Mouse (Mus musculus) kidney, embryonic 15.5 days (tissue): Measurements from ENCODE around the gene Strn3. TPM values are rescaled to one million over a fixed set of nuclear protein-coding genes. Genes with fewer than 3 reads are reported as not detected.
"Not testable (repeated sequence)": the region's sequence is repeated elsewhere in the genome, so short reads cannot be mapped to it uniquely, and the experiment has no call there.

Source experiments
- ATAC-seq: fragments of 200-750 bp; cut with Nextera tagmentation; replicated peaks from 2 replicates; pipeline ENCODE4 v1.8.0; 2017; ENCODE audit warnings: moderate TSS enrichment; ENCODE audit not compliant: low FRiP score
- H3K27ac ChIP-seq: fragments of 300-500 bp; sonication (generic); 2 replicates; pipeline ENCODE4 v1.5.1; 2015; ENCODE audit warnings: mild to moderate bottlenecking, inconsistent platforms
- H3K27me3 ChIP-seq: fragments of 300-500 bp; sonication (generic); 2 replicates; pipeline ENCODE4 v1.6.1; 2015; ENCODE audit warnings: inconsistent platforms
- H3K36me3 ChIP-seq: fragments of 300-500 bp; sonication (generic); 2 replicates; pipeline ENCODE4 v1.6.1; 2015; ENCODE audit warnings: inconsistent platforms
- H3K4me1 ChIP-seq: fragments of 300-500 bp; sonication (generic); 2 replicates; pipeline ENCODE4 v1.6.1; 2015; ENCODE audit warnings: inconsistent platforms
- H3K4me2 ChIP-seq: fragments of 300-500 bp; sonication (generic); 2 replicates; pipeline ENCODE4 v1.6.1; 2015; ENCODE audit warnings: moderate library complexity, mild to moderate bottlenecking, inconsistent platforms
- H3K4me3 ChIP-seq: fragments of 300-500 bp; sonication (generic); replicated peaks from 2 replicates; pipeline ENCODE4 v1.5.1; 2015; ENCODE audit warnings: mild to moderate bottlenecking, inconsistent platforms
- H3K9ac ChIP-seq: fragments of 300-500 bp; sonication (generic); 2 replicates; pipeline ENCODE4 v1.6.1; 2015; ENCODE audit warnings: mild to moderate bottlenecking, inconsistent platforms
- H3K9me3 ChIP-seq: fragments of 300-500 bp; sonication (generic); replicated peaks from 2 replicates; pipeline ENCODE4 v1.6.1; 2016; ENCODE audit warnings: inconsistent platforms
- WGBS: fragments of 180-500 bp; shearing (Covaris S2); methylation state at CpG from one replicate; pipeline ENCODE4 v1.1.7; 2015; ENCODE audit warnings: mixed read lengths; 5-methylcytosine and 5-hydroxymethylcytosine counted together
- polyA plus RNA-seq: library from polyadenylated mRNA; unstranded; fragments of >200 nt; fragmentation: Nextera tagmentation; extraction: Ambion mirVana; gene quantifications from 2 replicates; pipeline ENCODE4 v1.2.1, GENCODE M21; 2015

The Strn3 gene
- polyA plus RNA-seq, 1 experiment from 2014 or later, result 45.5 TPM

GRCm38 (mm10) chr12:51708941-51709686 lies 17.4 kb upstream of the Strn3 start:
- peak; percentile 49; the same call in 1 of the 2 replicates for ATAC-seq
- 53% methylated on average over 14 of the region's 14 CpGs for WGBS
- H3K9ac ChIP-seq, result no peak overlapping the region

DNA sequence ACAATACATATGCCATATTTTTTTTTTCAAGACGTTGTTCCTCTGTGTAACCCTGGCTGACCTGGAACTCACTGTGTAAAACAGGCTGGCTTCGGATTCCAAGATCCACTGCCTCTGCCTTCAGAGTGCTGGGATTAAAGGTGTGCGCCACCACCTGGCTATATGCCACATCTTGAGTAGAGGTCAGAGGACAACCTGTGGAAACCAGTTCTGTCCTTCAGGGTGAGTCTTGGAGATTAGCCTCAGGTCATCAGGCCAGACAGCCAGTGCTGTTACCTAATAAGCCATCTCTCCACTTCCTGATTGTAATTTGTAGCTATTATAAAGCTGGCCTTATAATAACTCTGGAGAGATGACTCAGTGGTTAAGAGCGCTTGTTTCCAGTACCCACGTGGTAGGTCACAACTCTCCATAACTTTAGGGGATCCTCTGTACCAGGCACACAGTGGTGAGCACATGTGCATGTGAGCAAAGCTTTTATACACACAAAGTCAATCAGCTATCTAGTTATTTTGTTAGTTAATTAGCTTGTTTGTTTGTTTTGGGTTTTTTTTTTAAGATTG lies 15.1 kb upstream of the Strn3 start:
- Histone ChIP-seq H3K9me3 (no peaks in the 10 kb centered on the region), H3K4me3 (no peak overlapping the region), H3K27ac (no peak overlapping the region), H3K4me2 (no peak overlapping the region), H3K9ac (no peak overlapping the region), H3K27me3 (no peaks in the 10 kb centered on the region), H3K36me3 (no peaks in the 10 kb centered on the region), H3K4me1 (peaks cover 25% of the 10 kb centered on the region)
- no peak for ATAC-seq
- 76% methylated on average over 5 of the region's 5 CpGs for WGBS

More at GRCm38 (mm10) chr12:51708941-51709686, 17.4 kb upstream of the Strn3 start:
- peaks cover 20% of the 10 kb centered on the region for H3K4me1 ChIP-seq
- no peaks in the 10 kb centered on the region for H3K27me3 ChIP-seq
- peak overlapping the region; percentile 68 for H3K27ac ChIP-seq
- no peaks in the 10 kb centered on the region for H3K9me3 ChIP-seq
- no peak overlapping the region for H3K4me3 ChIP-seq
- H3K4me2 ChIP-seq, result peak overlapping the region; percentile 14; the same call in 1 of the 2 replicates
- no peaks in the 10 kb centered on the region for H3K36me3 ChIP-seq

- H3K4me1 ChIP-seq, result peaks cover 25% of the 10 kb centered on the region
- ATAC-seq, result no peak
- H3K27me3 ChIP-seq, result no peaks in the 10 kb centered on the region
- H3K4me3 ChIP-seq, result no peak overlapping the region
- H3K4me2 ChIP-seq, result no peak overlapping the region
- no peak overlapping the region for H3K9ac ChIP-seq
- no peaks in the 10 kb centered on the region for H3K36me3 ChIP-seq
- no peak overlapping the region for H3K27ac ChIP-seq
- no peaks in the 10 kb centered on the region for H3K9me3 ChIP-seq
- WGBS, result 71% methylated on average over 12 of the region's 12 CpGs
Measured at GRCm38 (mm10) chr12:51705778-51706177, 14.1 kb upstream of the Strn3 start.

- ATAC-seq, result no peak
- no peak overlapping the region for H3K9ac ChIP-seq
- H3K9me3 ChIP-seq, result no peaks in the 10 kb centered on the region
- no peaks in the 10 kb centered on the region for H3K36me3 ChIP-seq
- no peak overlapping the region for H3K4me2 ChIP-seq
- no peak overlapping the region for H3K27ac ChIP-seq
- 66% methylated on average over 7 of the region's 7 CpGs for WGBS
- H3K27me3 ChIP-seq, result no peaks in the 10 kb centered on the region
- peaks cover 16% of the 10 kb centered on the region for H3K4me1 ChIP-seq
- no peak overlapping the region for H3K4me3 ChIP-seq
Measured at GRCm38 (mm10) chr12:51704572-51704971, 12.9 kb upstream of the Strn3 start.

- Histone ChIP-seq H3K9ac (no peak overlapping the region), H3K36me3 (no peaks in the 10 kb centered on the region), H3K27me3 (no peaks in the 10 kb centered on the region), H3K4me2 (no peak overlapping the region), H3K9me3 (no peaks in the 10 kb centered on the region), H3K27ac (no peak overlapping the region), H3K4me1 (peaks cover 12% of the 10 kb centered on the region), H3K4me3 (no peak overlapping the region)
- WGBS, result 33% methylated on average over 1 of the region's 1 CpGs
- peak; percentile 69 for ATAC-seq
Measured at GRCm38 (mm10) chr12:51703859-51704258, 12.2 kb upstream of the Strn3 start.

DNA sequence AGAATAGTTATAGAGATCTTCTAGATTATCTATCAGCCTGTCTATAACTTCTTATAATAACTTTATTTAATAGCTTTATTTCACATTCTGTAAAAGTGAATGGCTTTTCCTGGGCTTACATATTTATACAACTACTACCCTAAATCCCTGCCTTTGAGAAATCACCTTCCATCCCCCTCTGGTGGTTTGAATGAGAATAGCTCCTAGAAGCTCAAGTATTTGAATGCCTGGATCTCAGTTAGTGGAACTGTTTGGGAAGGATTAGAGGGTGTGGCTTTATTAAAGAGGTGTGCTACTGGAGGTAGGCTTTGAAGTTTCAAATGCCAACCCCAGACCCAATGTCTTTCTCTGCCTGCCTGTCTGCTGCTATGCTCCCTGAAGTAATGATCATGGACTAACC lies 10.0 kb upstream of the Strn3 start:
- Histone ChIP-seq H3K4me2 (no peak overlapping the region), H3K27me3 (no peaks in the 10 kb centered on the region), H3K27ac (no peak overlapping the region), H3K9me3 (no peaks in the 10 kb centered on the region), H3K4me1 (peaks cover 10% of the 10 kb centered on the region), H3K36me3 (no peaks in the 10 kb centered on the region), H3K4me3 (no peak overlapping the region), H3K9ac (no peak overlapping the region)
- ATAC-seq, result no peak

DNA sequence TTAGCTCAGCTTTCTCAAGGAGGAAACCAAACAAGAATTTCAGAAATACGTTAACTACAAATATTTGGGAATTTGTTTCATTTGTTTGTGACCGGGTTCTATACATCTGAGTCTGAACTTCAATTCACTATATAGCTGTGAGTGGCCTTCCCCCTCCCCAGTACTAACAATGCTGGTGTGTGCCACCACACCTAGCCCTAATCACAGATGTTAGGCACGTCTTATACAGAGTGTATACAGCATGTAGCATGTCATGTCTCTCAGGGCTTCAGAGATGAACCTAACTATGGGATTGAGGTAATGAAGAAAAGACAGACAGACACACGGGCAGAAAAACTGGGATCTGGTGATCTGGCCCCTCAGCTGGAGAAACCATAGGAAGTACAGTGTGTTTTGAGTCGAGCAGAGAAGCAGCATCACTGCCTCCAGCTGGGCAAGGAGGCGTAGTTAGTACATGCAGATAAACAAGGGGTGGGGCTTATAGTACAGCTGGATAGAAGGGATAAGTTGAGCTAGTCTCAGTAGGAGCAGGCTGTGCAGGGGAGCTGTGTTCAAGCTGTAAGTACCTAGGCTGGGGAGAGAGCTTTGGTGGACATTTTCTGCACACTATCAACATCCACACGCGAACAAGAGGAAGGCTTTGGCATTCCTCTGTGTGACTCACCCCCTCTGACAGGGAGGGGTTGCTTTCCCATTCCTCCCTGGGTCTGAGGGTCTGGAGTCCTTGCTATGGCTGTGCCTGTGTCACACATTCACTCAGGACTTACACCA lies 8.1 kb upstream of the Strn3 start:
- peaks cover 10% of the 10 kb centered on the region for H3K4me1 ChIP-seq
- no peaks in the 10 kb centered on the region for H3K27me3 ChIP-seq
- peak overlapping the region; percentile 16; the same call in 1 of the 2 replicates for H3K27ac ChIP-seq
- no peak overlapping the region for H3K4me3 ChIP-seq
- H3K36me3 ChIP-seq, result no peaks in the 10 kb centered on the region
- H3K4me2 ChIP-seq, result no peak overlapping the region
- no peak overlapping the region for H3K9ac ChIP-seq
- peak; percentile 75 for ATAC-seq
- 59% methylated on average over 8 of the region's 8 CpGs for WGBS
- no peaks in the 10 kb centered on the region for H3K9me3 ChIP-seq

DNA sequence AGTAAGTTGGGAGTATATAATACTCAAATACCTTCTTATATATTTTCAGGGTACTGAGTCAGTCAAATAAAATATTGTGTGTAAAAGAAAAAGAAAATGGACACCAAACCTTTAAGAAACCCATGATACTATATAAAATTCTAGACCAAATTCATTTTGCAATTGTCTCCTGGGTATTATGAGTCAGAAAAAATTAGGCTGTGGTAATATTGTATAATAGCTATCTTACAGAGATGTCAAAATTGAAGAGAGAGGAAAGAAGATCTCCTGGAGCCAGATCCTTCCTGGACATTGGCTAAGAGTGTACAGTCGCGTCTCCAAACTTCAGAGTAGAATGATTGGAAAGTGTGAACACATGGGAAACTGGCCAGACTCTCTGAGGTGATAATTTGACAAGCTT lies 4.5 kb upstream of the Strn3 start:
- Histone ChIP-seq H3K4me2 (no peak overlapping the region), H3K4me3 (no peak overlapping the region), H3K9me3 (no peaks in the 10 kb centered on the region), H3K9ac (no peak overlapping the region), H3K4me1 (peaks cover 11% of the 10 kb centered on the region), H3K27me3 (no peaks in the 10 kb centered on the region), H3K27ac (no peak overlapping the region), H3K36me3 (no peaks in the 10 kb centered on the region)
- ATAC-seq, result no peak
- 88% methylated on average over 2 of the region's 2 CpGs for WGBS

DNA sequence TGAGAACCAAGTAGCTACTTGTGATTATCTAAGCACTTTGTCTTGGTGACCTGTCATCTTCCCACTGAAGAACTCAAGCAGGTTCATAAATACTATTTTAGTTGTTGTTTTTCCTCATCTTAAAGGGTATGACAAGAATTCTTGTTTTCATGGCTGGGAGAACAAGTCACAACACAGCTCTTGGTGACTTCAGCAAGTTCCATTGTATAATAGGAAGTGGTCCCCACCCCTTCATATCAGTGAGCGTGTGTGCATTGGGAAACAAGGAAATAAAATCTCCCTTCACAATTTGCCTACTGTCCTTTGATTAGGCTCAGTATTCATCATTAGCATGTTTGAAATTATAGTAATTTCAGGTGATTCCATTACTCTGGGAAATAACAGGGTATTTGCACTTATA lies 3.3 kb upstream of the Strn3 start:
- no peak for ATAC-seq
- Histone ChIP-seq H3K4me1 (peaks cover 11% of the 10 kb centered on the region), H3K9ac (no peak overlapping the region), H3K36me3 (no peaks in the 10 kb centered on the region), H3K27me3 (no peaks in the 10 kb centered on the region), H3K9me3 (no peaks in the 10 kb centered on the region), H3K4me2 (no peak overlapping the region), H3K27ac (no peak overlapping the region), H3K4me3 (no peak overlapping the region)
- 76% methylated on average over 1 of the region's 1 CpGs for WGBS

DNA sequence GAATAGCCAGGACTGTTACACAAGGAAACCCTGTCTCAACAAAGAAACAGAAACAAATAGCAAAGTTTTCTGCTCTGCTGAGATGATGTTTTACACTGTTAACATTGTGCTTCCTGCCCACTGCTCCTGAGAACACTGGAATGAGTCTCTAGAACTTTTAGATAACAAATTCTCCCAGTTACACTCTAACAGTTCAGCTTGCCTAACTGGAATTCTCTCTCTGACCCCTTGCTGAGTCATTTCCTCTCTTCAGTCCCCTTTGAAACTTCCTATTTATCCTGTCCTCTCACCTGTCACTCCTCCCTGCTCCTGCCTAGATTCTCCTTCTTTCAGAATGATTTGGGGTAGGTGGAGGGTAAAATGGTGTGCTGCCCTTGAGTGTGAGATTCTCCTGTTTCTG lies 2.4 kb upstream of the Strn3 start:
- Histone ChIP-seq H3K4me2 (no peak overlapping the region), H3K36me3 (no peaks in the 10 kb centered on the region), H3K9me3 (no peaks in the 10 kb centered on the region), H3K4me1 (peaks cover 15% of the 10 kb centered on the region), H3K9ac (no peak overlapping the region), H3K4me3 (no peak overlapping the region), H3K27ac (peak overlapping the region; percentile 71; the same call in 1 of the 2 replicates), H3K27me3 (no peaks in the 10 kb centered on the region)
- no peak for ATAC-seq

GRCm38 (mm10) chr12:51693419-51693818 lies 1.7 kb upstream of the Strn3 start:
- Histone ChIP-seq H3K4me2 (no peak overlapping the region), H3K9ac (no peak overlapping the region), H3K27ac (peak overlapping the region; percentile 71; the same call in 1 of the 2 replicates), H3K36me3 (no peaks in the 10 kb centered on the region), H3K27me3 (no peaks in the 10 kb centered on the region), H3K9me3 (no peaks in the 10 kb centered on the region), H3K4me1 (peaks cover 15% of the 10 kb centered on the region), H3K4me3 (no peak overlapping the region)
- no peak for ATAC-seq
- WGBS, result 81% methylated on average over 3 of the region's 3 CpGs

DNA sequence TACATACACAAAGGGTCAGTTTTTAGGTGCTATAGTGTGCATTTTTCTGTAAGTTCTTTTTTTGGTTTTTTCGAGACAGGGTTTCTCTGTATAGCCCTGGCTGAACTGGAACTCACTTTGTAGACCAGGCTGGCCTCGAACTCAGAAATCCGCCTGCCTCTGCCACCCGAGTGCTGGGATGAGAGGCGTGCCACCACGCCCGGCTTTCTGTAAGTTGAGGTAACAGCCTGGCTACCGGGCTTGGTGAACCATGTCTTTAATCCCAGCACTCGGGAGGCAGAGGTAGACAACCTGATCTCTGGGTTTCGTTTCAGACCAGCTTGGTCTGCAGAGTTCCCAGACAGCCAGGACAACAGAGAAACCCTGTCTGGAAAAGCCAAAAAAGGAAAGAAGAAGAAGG lies 1.2 kb upstream of the Strn3 start:
- ATAC-seq, H3K36me3 ChIP-seq, H3K9me3 ChIP-seq, H3K9ac ChIP-seq, H3K27me3 ChIP-seq: not testable (repeated sequence)
- peak overlapping the region; percentile 54 for H3K27ac ChIP-seq
- H3K4me1 ChIP-seq, result peaks cover 15% of the 10 kb centered on the region
- 67% methylated on average over 10 of the region's 10 CpGs for WGBS
- H3K4me3 ChIP-seq, result peak overlapping the region; percentile 97
- H3K4me2 ChIP-seq, result peak overlapping the region; percentile 57
